Mouse (Mus musculus) neural tube, embryonic 13.5 days (tissue): ENCODE data around the gene Minos1. TPM values are rescaled to one million over a fixed set of nuclear protein-coding genes. Genes with fewer than 3 reads are reported as not detected.

Experiments
- ATAC-seq: fragments of 200-750 bp; cut with Nextera tagmentation; 2 replicates; pipeline ENCODE4 v1.8.0; 2017; ENCODE audit warnings: low read depth, mild to moderate bottlenecking, moderate TSS enrichment, moderate library complexity
- H3K27ac ChIP-seq: fragments of 300-500 bp; sonication (generic); replicated peaks from 2 replicates; pipeline ENCODE4 v1.5.1; 2015; ENCODE audit warnings: moderate library complexity, mild to moderate bottlenecking, inconsistent platforms
- H3K27me3 ChIP-seq: fragments of 300-500 bp; sonication (generic); 2 replicates; pipeline ENCODE4 v1.6.1; 2015; ENCODE audit warnings: mild to moderate bottlenecking, inconsistent platforms
- H3K36me3 ChIP-seq: fragments of 300-500 bp; sonication (generic); 2 replicates; pipeline ENCODE4 v1.6.1; 2015; ENCODE audit warnings: mild to moderate bottlenecking, inconsistent platforms
- H3K4me1 ChIP-seq: fragments of 300-500 bp; sonication (generic); replicated peaks from 2 replicates; pipeline ENCODE4 v1.6.1; 2015; ENCODE audit warnings: inconsistent platforms
- H3K4me2 ChIP-seq: fragments of 300-500 bp; sonication (generic); 2 replicates; pipeline ENCODE4 v1.6.1; 2015; ENCODE audit warnings: inconsistent platforms, mild to moderate bottlenecking, moderate library complexity
- H3K4me3 ChIP-seq: fragments of 300-500 bp; sonication (generic); 2 replicates; pipeline ENCODE4 v1.5.1; 2015; ENCODE audit warnings: mild to moderate bottlenecking, inconsistent platforms
- H3K9ac ChIP-seq: fragments of 300-500 bp; sonication (generic); 2 replicates; pipeline ENCODE4 v1.6.1; 2015; ENCODE audit warnings: moderate library complexity, mild to moderate bottlenecking, inconsistent platforms
- H3K9me3 ChIP-seq: fragments of 300-500 bp; sonication (generic); 2 replicates; pipeline ENCODE4 v1.6.1; 2016; ENCODE audit warnings: inconsistent platforms
- WGBS: fragments of 180-500 bp; shearing (Covaris S2); methylation state at CpG from one replicate; pipeline ENCODE4 v1.1.7; 2015; 5-methylcytosine and 5-hydroxymethylcytosine counted together
- polyA plus RNA-seq: library from polyadenylated mRNA; unstranded; fragments of >200 nt; fragmentation: Nextera tagmentation; extraction: Ambion mirVana; gene quantifications from 2 replicates; pipeline ENCODE4 v1.2.1, GENCODE M21; 2015

Gene Minos1
- polyA plus RNA-seq, 1 experiment from 2014 or later = 499 TPM

GRCm38 (mm10) chr4:139136011-139136410 lies 5.1 kb upstream of the Minos1 start:
- ATAC-seq = no peak
- Histone ChIP-seq H3K27me3 (no peaks in the 10 kb centered on the region), H3K4me2 (no peak overlapping the region), H3K36me3 (no peaks in the 10 kb centered on the region), H3K4me1 (peaks cover 8% of the 10 kb centered on the region), H3K9me3 (no peaks in the 10 kb centered on the region), H3K27ac (no peak overlapping the region), H3K9ac (no peak overlapping the region), H3K4me3 (no peak overlapping the region)
- WGBS = 73% methylated on average over 2 of the region's 2 CpGs

GRCm38 (mm10) chr4:139133109-139133508 lies 2.2 kb upstream of the Minos1 start:
- Histone ChIP-seq H3K9me3 (no peaks in the 10 kb centered on the region), H3K36me3 (no peaks in the 10 kb centered on the region), H3K27me3 (no peaks in the 10 kb centered on the region), H3K4me1 (peaks cover 28% of the 10 kb centered on the region), H3K9ac (no peak overlapping the region), H3K27ac (no peak overlapping the region), H3K4me3 (no peak overlapping the region), H3K4me2 (no peak overlapping the region)
- 83% methylated on average over 5 of the region's 5 CpGs for WGBS
- no peak for ATAC-seq

- WGBS = 80% methylated on average over 14 of the region's 14 CpGs
- peaks cover 28% of the 10 kb centered on the region for H3K4me1 ChIP-seq
Observed at GRCm38 (mm10) chr4:139131858-139132672, 1.2 kb upstream of the Minos1 start.

GRCm38 (mm10) chr4:139129806-139130700 lies 860 bp downstream of the Minos1 start:
- Histone ChIP-seq H3K4me3 (peak overlapping the region; percentile 99), H3K4me2 (peak overlapping the region; percentile 96), H3K36me3 (0 out of 2 replicates have a peak, but pooled peaks cover 3% of the 10 kb centered on the region), H3K27me3 (no peaks in the 10 kb centered on the region), H3K27ac (peak overlapping the region; percentile 92), H3K4me1 (peaks cover 28% of the 10 kb centered on the region), H3K9ac (peak overlapping the region; percentile 97), H3K9me3 (no peaks in the 10 kb centered on the region)
- 3% methylated on average over 57 of the region's 57 CpGs for WGBS
- ATAC-seq = peak; percentile 62

More at GRCm38 (mm10) chr4:139131858-139132672, 1.2 kb upstream of the Minos1 start:
- Histone ChIP-seq H3K27ac (no peak overlapping the region; the same call in 1 of the 2 replicates), H3K9me3 (no peaks in the 10 kb centered on the region), H3K27me3 (no peaks in the 10 kb centered on the region), H3K9ac (peak overlapping the region; percentile 19; the same call in 1 of the 2 replicates), H3K4me2 (peak overlapping the region; percentile 96), H3K36me3 (no peaks in the 10 kb centered on the region), H3K4me3 (peak overlapping the region; percentile 99)
- ATAC-seq = no peak

GRCm38 (mm10) chr4:139126475-139126874 lies 4.4 kb downstream of the Minos1 start:
- WGBS = 91% methylated on average over 3 of the region's 3 CpGs
- Histone ChIP-seq H3K4me1 (peaks cover 21% of the 10 kb centered on the region), H3K36me3 (0 out of 2 replicates have a peak, but pooled peaks cover 3% of the 10 kb centered on the region), H3K4me3 (no peak overlapping the region), H3K9me3 (no peaks in the 10 kb centered on the region), H3K9ac (no peak overlapping the region), H3K27ac (no peak overlapping the region), H3K27me3 (no peaks in the 10 kb centered on the region), H3K4me2 (no peak overlapping the region)
- no peak for ATAC-seq

GRCm38 (mm10) chr4:139124940-139125339 lies 6.0 kb downstream of the Minos1 start:
- no peak overlapping the region for H3K27ac ChIP-seq

GRCm38 (mm10) chr4:139122557-139122956 lies 8.4 kb downstream of the Minos1 start:
- Histone ChIP-seq H3K4me3 (no peak overlapping the region), H3K4me1 (peaks cover 4% of the 10 kb centered on the region), H3K36me3 (0 out of 2 replicates have a peak, but pooled peaks cover 3% of the 10 kb centered on the region), H3K27ac (no peak overlapping the region), H3K9me3 (no peaks in the 10 kb centered on the region), H3K27me3 (no peaks in the 10 kb centered on the region), H3K4me2 (no peak overlapping the region), H3K9ac (no peak overlapping the region)
- WGBS = 94% methylated on average over 4 of the region's 4 CpGs
- ATAC-seq = no peak

More at GRCm38 (mm10) chr4:139124940-139125339, 6.0 kb downstream of the Minos1 start:
- ATAC-seq = no peak
- H3K4me2 ChIP-seq = no peak overlapping the region
- WGBS = 92% methylated on average over 6 of the region's 6 CpGs
- H3K4me3 ChIP-seq = no peak overlapping the region
- no peaks in the 10 kb centered on the region for H3K27me3 ChIP-seq
- no peak overlapping the region for H3K9ac ChIP-seq
- H3K36me3 ChIP-seq = 0 out of 2 replicates have a peak, but pooled peaks cover 3% of the 10 kb centered on the region
- H3K4me1 ChIP-seq = peaks cover 19% of the 10 kb centered on the region
- no peaks in the 10 kb centered on the region for H3K9me3 ChIP-seq

- Histone ChIP-seq H3K4me1 (peaks cover 9% of the 10 kb centered on the region), H3K27me3 (no peaks in the 10 kb centered on the region), H3K4me2 (no peak overlapping the region), H3K36me3 (no peaks in the 10 kb centered on the region), H3K27ac (no peak overlapping the region), H3K9me3 (no peaks in the 10 kb centered on the region), H3K4me3 (no peak overlapping the region), H3K9ac (no peak overlapping the region)
- ATAC-seq = no peak
- WGBS = 79% methylated on average over 7 of the region's 7 CpGs
Observed at GRCm38 (mm10) chr4:139120998-139121397, 9.9 kb downstream of the Minos1 start.

- H3K4me2 ChIP-seq = no peak overlapping the region
- ATAC-seq = no peak
- 88% methylated on average over 4 of the region's 4 CpGs for WGBS
Observed at GRCm38 (mm10) chr4:139120281-139120814, 10.6 kb downstream of the Minos1 start.

GRCm38 (mm10) chr4:139116356-139117063 lies 14.4 kb downstream of the Minos1 start:
- ATAC-seq = no peak

More at GRCm38 (mm10) chr4:139120281-139120814, 10.6 kb downstream of the Minos1 start:
- H3K9ac ChIP-seq = no peak overlapping the region
- no peak overlapping the region for H3K27ac ChIP-seq
- H3K4me1 ChIP-seq = peaks cover 9% of the 10 kb centered on the region
- no peaks in the 10 kb centered on the region for H3K36me3 ChIP-seq
- no peaks in the 10 kb centered on the region for H3K27me3 ChIP-seq
- no peak overlapping the region for H3K4me3 ChIP-seq
- H3K9me3 ChIP-seq = no peaks in the 10 kb centered on the region

GRCm38 (mm10) chr4:139115721-139116120 lies 15.2 kb downstream of the Minos1 start:
- WGBS = 89% methylated on average over 5 of the region's 5 CpGs

More at GRCm38 (mm10) chr4:139116356-139117063, 14.4 kb downstream of the Minos1 start:
- WGBS = 84% methylated on average over 3 of the region's 3 CpGs
- Histone ChIP-seq H3K27ac (no peak overlapping the region), H3K4me3 (no peak overlapping the region), H3K4me1 (peaks cover 20% of the 10 kb centered on the region), H3K27me3 (no peaks in the 10 kb centered on the region), H3K36me3 (no peaks in the 10 kb centered on the region), H3K4me2 (no peak overlapping the region), H3K9ac (no peak overlapping the region), H3K9me3 (no peaks in the 10 kb centered on the region)

More at GRCm38 (mm10) chr4:139115721-139116120, 15.2 kb downstream of the Minos1 start:
- Histone ChIP-seq H3K27me3 (no peaks in the 10 kb centered on the region), H3K4me3 (no peak overlapping the region), H3K4me2 (no peak overlapping the region), H3K27ac (no peak overlapping the region), H3K9ac (no peak overlapping the region), H3K9me3 (no peaks in the 10 kb centered on the region), H3K36me3 (no peaks in the 10 kb centered on the region), H3K4me1 (peaks cover 26% of the 10 kb centered on the region)
- no peak for ATAC-seq
